Mouse (Mus musculus): ENCODE results near the gene Arhgap35. TPM values are rescaled to one million over a fixed set of nuclear protein-coding genes. Genes with fewer than 3 reads are reported as not detected.
A peak's percentile ranks its signal among the peaks of the same experiment; 100 is the strongest.
"Not testable (repeated sequence)": the region's sequence is repeated elsewhere in the genome, so short reads cannot be mapped to it uniquely, and the experiment has no call there.

The Arhgap35 gene
- polyA plus RNA-seq (2015; fragmentation: Nextera tagmentation; extraction: Ambion mirVana) = 41.2 and 41.5 TPM in 2 replicates

- peaks cover 43% of the 10 kb centered on the region for H3K4me1 ChIP-seq (replicated peaks; ENCODE audit: control insufficient read depth, insufficient read depth, low read length)
- peak within 1 kb of the TSS; percentile 90 for H3K4me3 ChIP-seq (replicated peaks; ENCODE audit: low read length)
- H3K36me3 ChIP-seq (ENCODE audit: control insufficient read depth, insufficient read depth) = no peaks in the 10 kb centered on the region
- H3K9ac ChIP-seq (replicated peaks; ENCODE audit: low read depth, low read length) = peak within 1 kb of the TSS; percentile 98
- H3K4me2 ChIP-seq (ENCODE audit: low read length) = peak within 1 kb of the TSS; percentile 81
- WGBS = under 1% methylated on average over 78 of the region's 78 CpGs
- H3K27me3 ChIP-seq (replicated peaks; ENCODE audit: control insufficient read depth, insufficient read depth, low read length) = peaks cover 6% of the 10 kb centered on the region; the same call in 1 of the 2 replicates
- peak; percentile 97 for ATAC-seq
- H3K27ac ChIP-seq (ENCODE audit: low read length) = peak within 1 kb of the TSS; percentile 100
- no peaks in the 10 kb centered on the region for H3K9me3 ChIP-seq (ENCODE audit: control insufficient read depth, low read length)
Observed at GRCm38 (mm10) chr7:16614888-16615715, at the start of gene Arhgap35. Gene Arhgap35, minus strand, starts transcription at chr7:16614993.

GRCm38 (mm10) chr7:16644260-16644659, 29.5 kb upstream of the Arhgap35 start:
- Histone ChIP-seq H3K4me3 (replicated peaks; ENCODE audit: low read length) (no peak overlapping the region), H3K9me3 (ENCODE audit: control insufficient read depth, low read length) (no peaks in the 10 kb centered on the region), H3K9ac (replicated peaks; ENCODE audit: low read depth, low read length) (no peak overlapping the region), H3K4me2 (ENCODE audit: low read length) (no peak overlapping the region), H3K36me3 (ENCODE audit: control insufficient read depth, insufficient read depth) (no peaks in the 10 kb centered on the region), H3K27ac (ENCODE audit: low read length) (no peak overlapping the region), H3K4me1 (replicated peaks; ENCODE audit: control insufficient read depth, insufficient read depth, low read length) (peaks cover under 1% of the 10 kb centered on the region; the same call in 1 of the 2 replicates), H3K27me3 (replicated peaks; ENCODE audit: control insufficient read depth, insufficient read depth, low read length) (no peaks in the 10 kb centered on the region)
- WGBS = 64% methylated on average over 12 of the region's 12 CpGs
- ATAC-seq = no peak

- not testable (repeated sequence) for H3K36me3 ChIP-seq (ENCODE audit: control insufficient read depth, insufficient read depth); H3K9me3 ChIP-seq (ENCODE audit: control insufficient read depth, low read length); H3K4me1 ChIP-seq (replicated peaks; ENCODE audit: control insufficient read depth, insufficient read depth, low read length); H3K9ac ChIP-seq (replicated peaks; ENCODE audit: low read depth, low read length); H3K27me3 ChIP-seq (replicated peaks; ENCODE audit: control insufficient read depth, insufficient read depth, low read length); H3K27ac ChIP-seq (ENCODE audit: low read length); H3K4me2 ChIP-seq (ENCODE audit: low read length); H3K4me3 ChIP-seq (replicated peaks; ENCODE audit: low read length); ATAC-seq
- 76% methylated on average over 3 of the region's 4 CpGs for WGBS
Observed at GRCm38 (mm10) chr7:16643106-16643505, 28.3 kb upstream of the Arhgap35 start.

- H3K4me1 ChIP-seq (replicated peaks; ENCODE audit: control insufficient read depth, insufficient read depth, low read length) = peaks cover 3% of the 10 kb centered on the region; the same call in 1 of the 2 replicates
- H3K4me2 ChIP-seq (ENCODE audit: low read length) = no peak overlapping the region
- 0 out of 2 replicates have a peak, but pooled peaks have one; percentile 38 for ATAC-seq
- H3K36me3 ChIP-seq (ENCODE audit: control insufficient read depth, insufficient read depth) = no peaks in the 10 kb centered on the region
- no peaks in the 10 kb centered on the region for H3K27me3 ChIP-seq (replicated peaks; ENCODE audit: control insufficient read depth, insufficient read depth, low read length)
- 45% methylated on average over 3 of the region's 3 CpGs for WGBS
- no peak overlapping the region for H3K4me3 ChIP-seq (replicated peaks; ENCODE audit: low read length)
- no peak overlapping the region for H3K9ac ChIP-seq (replicated peaks; ENCODE audit: low read depth, low read length)
- no peaks in the 10 kb centered on the region for H3K9me3 ChIP-seq (ENCODE audit: control insufficient read depth, low read length)
- no peak overlapping the region for H3K27ac ChIP-seq (ENCODE audit: low read length)
Observed at GRCm38 (mm10) chr7:16639028-16639427, 24.2 kb upstream of the Arhgap35 start.

GRCm38 (mm10) chr7:16635116-16635515, 20.3 kb upstream of the Arhgap35 start:
- H3K4me2 ChIP-seq (ENCODE audit: low read length) = no peak overlapping the region
- ATAC-seq = no peak
- 51% methylated on average over 3 of the region's 3 CpGs for WGBS
- no peaks in the 10 kb centered on the region for H3K36me3 ChIP-seq (ENCODE audit: control insufficient read depth, insufficient read depth)
- no peak overlapping the region for H3K9ac ChIP-seq (replicated peaks; ENCODE audit: low read depth, low read length)
- H3K4me1 ChIP-seq (replicated peaks; ENCODE audit: control insufficient read depth, insufficient read depth, low read length) = peaks cover 3% of the 10 kb centered on the region; the same call in 1 of the 2 replicates
- no peak overlapping the region for H3K4me3 ChIP-seq (replicated peaks; ENCODE audit: low read length)
- H3K27me3 ChIP-seq (replicated peaks; ENCODE audit: control insufficient read depth, insufficient read depth, low read length) = no peaks in the 10 kb centered on the region
- H3K27ac ChIP-seq (ENCODE audit: low read length) = no peak overlapping the region
- no peaks in the 10 kb centered on the region for H3K9me3 ChIP-seq (ENCODE audit: control insufficient read depth, low read length)

- not testable (repeated sequence) for H3K36me3 ChIP-seq (ENCODE audit: control insufficient read depth, insufficient read depth); H3K4me3 ChIP-seq (replicated peaks; ENCODE audit: low read length); H3K4me1 ChIP-seq (replicated peaks; ENCODE audit: control insufficient read depth, insufficient read depth, low read length); H3K27me3 ChIP-seq (replicated peaks; ENCODE audit: control insufficient read depth, insufficient read depth, low read length); H3K4me2 ChIP-seq (ENCODE audit: low read length); H3K9me3 ChIP-seq (ENCODE audit: control insufficient read depth, low read length); H3K9ac ChIP-seq (replicated peaks; ENCODE audit: low read depth, low read length); ATAC-seq; H3K27ac ChIP-seq (ENCODE audit: low read length)
- WGBS = 13% methylated on average over 10 of the region's 10 CpGs
Observed at GRCm38 (mm10) chr7:16633913-16634312, 19.1 kb upstream of the Arhgap35 start.

- Histone ChIP-seq H3K4me2 (ENCODE audit: low read length) (no peak overlapping the region), H3K36me3 (ENCODE audit: control insufficient read depth, insufficient read depth) (no peaks in the 10 kb centered on the region), H3K4me3 (replicated peaks; ENCODE audit: low read length) (no peak overlapping the region), H3K27ac (ENCODE audit: low read length) (no peak overlapping the region), H3K27me3 (replicated peaks; ENCODE audit: control insufficient read depth, insufficient read depth, low read length) (no peaks in the 10 kb centered on the region), H3K4me1 (replicated peaks; ENCODE audit: control insufficient read depth, insufficient read depth, low read length) (no peaks in the 10 kb centered on the region), H3K9me3 (ENCODE audit: control insufficient read depth, low read length) (no peaks in the 10 kb centered on the region), H3K9ac (replicated peaks; ENCODE audit: low read depth, low read length) (no peak overlapping the region)
- no peak for ATAC-seq
- WGBS = 70% methylated on average over 4 of the region's 4 CpGs
Observed at GRCm38 (mm10) chr7:16631932-16632331, 17.1 kb upstream of the Arhgap35 start.

- ATAC-seq = no peak
- H3K9me3 ChIP-seq (ENCODE audit: control insufficient read depth, low read length) = no peaks in the 10 kb centered on the region
- no peaks in the 10 kb centered on the region for H3K4me1 ChIP-seq (replicated peaks; ENCODE audit: control insufficient read depth, insufficient read depth, low read length)
- H3K4me2 ChIP-seq (ENCODE audit: low read length) = no peak overlapping the region
- H3K4me3 ChIP-seq (replicated peaks; ENCODE audit: low read length) = no peak overlapping the region
- H3K36me3 ChIP-seq (ENCODE audit: control insufficient read depth, insufficient read depth) = no peaks in the 10 kb centered on the region
- 71% methylated on average over 4 of the region's 4 CpGs for WGBS
- no peak overlapping the region for H3K27ac ChIP-seq (ENCODE audit: low read length)
- H3K27me3 ChIP-seq (replicated peaks; ENCODE audit: control insufficient read depth, insufficient read depth, low read length) = no peaks in the 10 kb centered on the region
- H3K9ac ChIP-seq (replicated peaks; ENCODE audit: low read depth, low read length) = no peak overlapping the region
Observed at GRCm38 (mm10) chr7:16631025-16631424, 16.2 kb upstream of the Arhgap35 start.

GRCm38 (mm10) chr7:16629598-16630296, 15.0 kb upstream of the Arhgap35 start:
- 0 out of 2 replicates have a peak, but pooled peaks have one; percentile 33 for ATAC-seq
- WGBS = 22% methylated on average over 10 of the region's 10 CpGs

More at GRCm38 (mm10) chr7:16629598-16630296, 15.0 kb upstream of the Arhgap35 start:
- no peaks in the 10 kb centered on the region for H3K36me3 ChIP-seq (ENCODE audit: control insufficient read depth, insufficient read depth)
- no peak overlapping the region for H3K27ac ChIP-seq (ENCODE audit: low read length)
- no peaks in the 10 kb centered on the region for H3K9me3 ChIP-seq (ENCODE audit: control insufficient read depth, low read length)
- no peak overlapping the region for H3K4me2 ChIP-seq (ENCODE audit: low read length)
- H3K4me3 ChIP-seq (replicated peaks; ENCODE audit: low read length) = no peak overlapping the region
- H3K4me1 ChIP-seq (replicated peaks; ENCODE audit: control insufficient read depth, insufficient read depth, low read length) = no peaks in the 10 kb centered on the region
- H3K9ac ChIP-seq (replicated peaks; ENCODE audit: low read depth, low read length) = no peak overlapping the region
- no peaks in the 10 kb centered on the region for H3K27me3 ChIP-seq (replicated peaks; ENCODE audit: control insufficient read depth, insufficient read depth, low read length)
